14 mouse cellular contexts compared by ENCODE assay signal in genomic region chr5:135478877-135479600, GRCm38 (mm10).
A peak's percentile ranks its signal among the peaks of the same experiment; 100 is the strongest.
DNase-seq lines count a peak whose midpoint lies in the region; ATAC-seq lines count a peak whose summit lies in the region.
"Had no signal": no experiment of that assay in that cellular context is flagged by ENCODE, and none has a peak within 500 bp of the region (broad histone marks: within the 10 kb centered on the region; RNA-seq: fewer than 3 reads in every experiment).

No protein-coding gene starts in this region.

- H3K4me3 ChIP-seq in lung, embryonic 15.5 days, result no peak overlapping the region
- H3K4me3 ChIP-seq: kidney, embryonic 15.5 days; midbrain, embryonic 10.5 days had no signal

- H3K36me3 ChIP-seq in lung, embryonic 15.5 days, result 0 out of 2 replicates have a peak, but pooled peaks cover 4% of the 10 kb centered on the region

- 81% methylated on average over 12 of the region's 12 CpGs for WGBS in lung, embryonic 15.5 days

- DNase-seq in lung, postnatal 4 days, result no peak
- peak; percentile 45 for DNase-seq in lung, postnatal 25 days (ENCODE audit: low spot score)
- DNase-seq in spleen, postnatal 36 days (ENCODE audit: low spot score in 2 of 2), result peak; percentile 77 to 80
- no peak for DNase-seq in left cerebral cortex, adult 8-10 months (ENCODE audit: low spot score in 2 of 2)
- no peak for DNase-seq in T-cell, adult 2 months (ENCODE audit: low spot score)
- DNase-seq: cerebellum, adult 2 months; embryo, embryonic 11 days; heart, postnatal 10 days; left cerebral cortex, postnatal 4 days; thymus, postnatal 4 days had no signal

- H3K4me1 ChIP-seq in lung, embryonic 15.5 days, result no peaks in the 10 kb centered on the region
- H3K4me1 ChIP-seq: kidney, embryonic 15.5 days had no signal

- H3K27me3 ChIP-seq in lung, embryonic 15.5 days, result no peaks in the 10 kb centered on the region
- H3K27me3 ChIP-seq: kidney, embryonic 15.5 days had no signal

- H3K4me2 ChIP-seq in lung, embryonic 15.5 days, result no peak overlapping the region
- H3K4me2 ChIP-seq: kidney, embryonic 15.5 days had no signal

- H3K9me3 ChIP-seq in lung, embryonic 15.5 days, result no peaks in the 10 kb centered on the region
- H3K9me3 ChIP-seq: kidney, embryonic 15.5 days had no signal

- H3K9ac ChIP-seq in lung, embryonic 15.5 days, result no peak overlapping the region
- H3K9ac ChIP-seq: kidney, embryonic 15.5 days had no signal

- H3K27ac ChIP-seq in lung, embryonic 15.5 days, result no peak overlapping the region
- H3K27ac ChIP-seq: kidney, embryonic 15.5 days; midbrain, embryonic 10.5 days had no signal

- ATAC-seq in lung, embryonic 15.5 days (ENCODE audit: borderline replicate concordance, extremely low read depth, low FRiP score, low TSS enrichment), result 0 out of 2 replicates have a peak, but pooled peaks have one; percentile 39
- peak; percentile 82 for ATAC-seq in common myeloid progenitor, adult 5-6 weeks (replicated peaks; ENCODE audit: low read depth, poor library complexity, severe bottlenecking)

Comparison
In these comparisons a context has a peak if more than half of its experiments do, and no peak if none do; other contexts are left out.
1. DNase-seq: peak in lung, postnatal 25 days (single experiment) and spleen, postnatal 36 days (2 of 2); none in lung, postnatal 4 days (0 of 2), left cerebral cortex, adult 8-10 months (0 of 2) and T-cell, adult 2 months (single experiment).